Mouse (Mus musculus) small intestine, adult 2 months (tissue): ENCODE measurements around the gene Phlpp2.

Experiments
- CTCF ChIP-seq: fragments of 200-500 bp; IDR thresholded peaks from 2 replicates; pipeline ENCODE4 v1.5.1; 2012; ENCODE audit warnings: low read depth, mild to moderate bottlenecking, control low read depth, inconsistent platforms, low read length, moderate library complexity, mixed read lengths; ENCODE audit not compliant: insufficient replicate concordance, insufficient read length; ENCODE audit errors: extremely low read depth
- POLR2A ChIP-seq: fragments of 200-500 bp; IDR thresholded peaks from 2 replicates; pipeline ENCODE4 v1.6.1; 2012; ENCODE audit warnings: low read depth, mild to moderate bottlenecking, control low read depth, inconsistent platforms, low read length, moderate library complexity

DNA sequence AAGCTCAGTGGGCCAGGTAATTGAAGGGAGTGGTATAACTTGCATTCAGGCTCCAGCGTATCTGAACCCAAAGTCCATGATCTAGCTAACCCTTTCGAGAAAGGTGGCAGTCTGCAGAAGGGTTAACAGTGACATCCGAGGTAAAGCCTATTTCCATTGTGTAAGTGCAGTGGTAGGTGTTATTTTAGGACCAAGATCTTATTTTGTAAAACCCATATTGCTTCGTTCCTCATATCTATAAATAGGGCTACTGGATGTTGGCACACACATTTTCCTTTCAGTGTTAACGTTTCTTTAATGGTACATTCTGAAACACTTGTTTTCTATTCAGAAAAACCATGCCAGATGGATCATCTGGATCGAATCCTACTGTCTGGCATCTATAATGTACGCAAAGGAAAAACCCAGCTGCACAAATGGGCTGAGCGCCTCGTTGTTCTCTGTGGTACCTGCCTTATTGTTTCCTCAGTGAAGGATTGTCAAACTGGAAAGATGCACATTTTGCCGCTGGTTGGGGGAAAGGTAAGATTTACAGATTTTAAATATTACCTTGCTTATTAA, 35.6 kb downstream of the Phlpp2 start:
- TF ChIP-seq CTCF, result no peak
- no peak for TF ChIP-seq POLR2A
